Mouse (Mus musculus): ENCODE measurements around the gene B4galt1. TPM values are rescaled to one million over a fixed set of nuclear protein-coding genes. Genes with fewer than 3 reads are reported as not detected.

The B4galt1 gene
- total and polyA plus RNA-seq, 3 experiments, result 15.4 to 39.1 (median 19.6) TPM

GRCm38 (mm10) chr4:40874151-40874600 is 20.4 kb upstream of the B4galt1 start:
- Histone ChIP-seq H3K36me3 (replicated peaks) (no peaks in the 10 kb centered on the region), H3K4me3 (ENCODE audit: low read depth, low read length) (no peak overlapping the region), H3K9me3 (replicated peaks) (no peaks in the 10 kb centered on the region), H3K4me1 (ENCODE audit: insufficient read depth, low read depth, low read length) (peaks cover 13% of the 10 kb centered on the region), H3K27me3 (ENCODE audit: insufficient read depth, low read length) (peaks cover 57% of the 10 kb centered on the region)
- ATAC-seq (ENCODE audit: extremely low read depth, insufficient number of reproducible peaks, low FRiP score, poor library complexity, severe bottlenecking), result no peak
- DNase-seq (ENCODE audit: low spot score), result no peak
- TF ChIP-seq CTCF (IDR thresholded peaks at IDR 0.05; ENCODE audit: low read depth, low read length) (no peak), GATA2 (IDR thresholded peaks at IDR 0.05; ENCODE audit: borderline replicate concordance, low read depth, low read length) (no peak), TAL1 (conservative IDR thresholded peaks at IDR 0.05; ENCODE audit: low read depth, low read length) (no peak), GATA1 (IDR thresholded peaks at IDR 0.05; ENCODE audit: borderline replicate concordance, low read length) (no peak), POLR2AphosphoS5 (IDR thresholded peaks at IDR 0.05; ENCODE audit: insufficient replicate concordance, low read depth, low read length) (no peak)

GRCm38 (mm10) chr4:40873320-40873719 is 19.5 kb upstream of the B4galt1 start:
- Histone ChIP-seq H3K9me3 (replicated peaks) (no peaks in the 10 kb centered on the region), H3K4me3 (ENCODE audit: low read depth, low read length) (no peak overlapping the region), H3K4me1 (ENCODE audit: insufficient read depth, low read depth, low read length) (peaks cover 13% of the 10 kb centered on the region), H3K27me3 (ENCODE audit: insufficient read depth, low read length) (peaks cover 65% of the 10 kb centered on the region), H3K36me3 (replicated peaks) (no peaks in the 10 kb centered on the region)
- TF ChIP-seq CTCF (IDR thresholded peaks at IDR 0.05; ENCODE audit: low read depth, low read length) (no peak), GATA2 (IDR thresholded peaks at IDR 0.05; ENCODE audit: borderline replicate concordance, low read depth, low read length) (no peak), POLR2AphosphoS5 (IDR thresholded peaks at IDR 0.05; ENCODE audit: insufficient replicate concordance, low read depth, low read length) (no peak), GATA1 (IDR thresholded peaks at IDR 0.05; ENCODE audit: borderline replicate concordance, low read length) (no peak), TAL1 (conservative IDR thresholded peaks at IDR 0.05; ENCODE audit: low read depth, low read length) (no peak)
- ATAC-seq (ENCODE audit: extremely low read depth, insufficient number of reproducible peaks, low FRiP score, poor library complexity, severe bottlenecking) (no peak), DNase-seq (ENCODE audit: low spot score) (no peak)

GRCm38 (mm10) chr4:40872129-40872528 is 18.3 kb upstream of the B4galt1 start:
- TF ChIP-seq CTCF (IDR thresholded peaks at IDR 0.05; ENCODE audit: low read depth, low read length), result no peak
- no peak for TF ChIP-seq GATA2 (IDR thresholded peaks at IDR 0.05; ENCODE audit: borderline replicate concordance, low read depth, low read length)
- no peak for TF ChIP-seq GATA1 (IDR thresholded peaks at IDR 0.05; ENCODE audit: borderline replicate concordance, low read length)
- TF ChIP-seq TAL1 (conservative IDR thresholded peaks at IDR 0.05; ENCODE audit: low read depth, low read length), result no peak
- H3K9me3 ChIP-seq (replicated peaks), result no peaks in the 10 kb centered on the region
- ATAC-seq (ENCODE audit: extremely low read depth, insufficient number of reproducible peaks, low FRiP score, poor library complexity, severe bottlenecking) (no peak), DNase-seq (ENCODE audit: low spot score) (no peak)
- no peaks in the 10 kb centered on the region for H3K36me3 ChIP-seq (replicated peaks)
- H3K4me3 ChIP-seq (ENCODE audit: low read depth, low read length), result no peak overlapping the region
- H3K4me1 ChIP-seq (ENCODE audit: insufficient read depth, low read depth, low read length), result peaks cover 11% of the 10 kb centered on the region
- H3K27me3 ChIP-seq (ENCODE audit: insufficient read depth, low read length), result peaks cover 68% of the 10 kb centered on the region

GRCm38 (mm10) chr4:40870206-40870605 is 16.4 kb upstream of the B4galt1 start:
- no peak overlapping the region for H3K4me3 ChIP-seq (ENCODE audit: low read depth, low read length)
- no peak for DNase-seq (ENCODE audit: low spot score)

DNA sequence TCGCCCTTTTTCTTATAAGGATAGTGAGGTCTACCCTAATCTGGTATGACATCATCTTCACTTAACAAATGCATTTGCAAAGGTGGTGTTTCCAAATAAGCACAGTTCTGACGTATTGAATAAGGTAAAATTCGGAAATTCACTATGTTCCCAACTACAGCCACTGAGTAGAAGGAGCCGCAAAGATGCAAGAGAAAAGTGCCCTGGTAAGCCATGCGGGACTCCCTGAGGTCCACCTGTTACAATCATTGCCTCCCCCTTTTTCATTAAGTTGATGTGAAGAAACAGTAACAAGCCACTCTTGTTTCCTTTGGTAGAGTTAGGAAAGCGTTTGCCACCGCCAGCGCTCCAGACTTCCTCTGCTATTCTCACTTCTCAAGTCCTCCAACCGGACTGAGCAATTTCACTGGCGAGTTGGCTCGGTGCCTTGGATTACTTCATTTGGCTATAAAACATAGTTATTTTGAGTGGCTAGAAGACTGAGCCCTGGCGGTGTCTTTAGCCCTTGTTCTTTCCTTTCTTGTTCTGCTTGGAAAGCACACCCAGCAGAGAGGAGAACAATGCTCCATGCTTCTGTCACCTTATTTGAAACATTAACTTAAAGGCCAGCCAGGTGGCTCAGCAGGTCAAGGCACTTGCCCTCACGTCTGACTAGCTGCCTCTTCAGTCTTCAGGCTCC is 14.9 kb upstream of the B4galt1 start:
- DNase-seq (ENCODE audit: low spot score), result no peak

More at GRCm38 (mm10) chr4:40870206-40870605, 16.4 kb upstream of the B4galt1 start:
- Histone ChIP-seq H3K4me1 (ENCODE audit: insufficient read depth, low read depth, low read length) (no peaks in the 10 kb centered on the region), H3K27me3 (ENCODE audit: insufficient read depth, low read length) (peaks cover 68% of the 10 kb centered on the region), H3K9me3 (replicated peaks) (no peaks in the 10 kb centered on the region), H3K36me3 (replicated peaks) (no peaks in the 10 kb centered on the region)
- no peak for ATAC-seq (ENCODE audit: extremely low read depth, insufficient number of reproducible peaks, low FRiP score, poor library complexity, severe bottlenecking)
- no peak for TF ChIP-seq GATA1 (IDR thresholded peaks at IDR 0.05; ENCODE audit: borderline replicate concordance, low read length)
- TF ChIP-seq CTCF (IDR thresholded peaks at IDR 0.05; ENCODE audit: low read depth, low read length), result no peak
- no peak for TF ChIP-seq GATA2 (IDR thresholded peaks at IDR 0.05; ENCODE audit: borderline replicate concordance, low read depth, low read length)
- no peak for TF ChIP-seq TAL1 (conservative IDR thresholded peaks at IDR 0.05; ENCODE audit: low read depth, low read length)
- TF ChIP-seq POLR2AphosphoS5 (IDR thresholded peaks at IDR 0.05; ENCODE audit: insufficient replicate concordance, low read depth, low read length), result no peak

DNA sequence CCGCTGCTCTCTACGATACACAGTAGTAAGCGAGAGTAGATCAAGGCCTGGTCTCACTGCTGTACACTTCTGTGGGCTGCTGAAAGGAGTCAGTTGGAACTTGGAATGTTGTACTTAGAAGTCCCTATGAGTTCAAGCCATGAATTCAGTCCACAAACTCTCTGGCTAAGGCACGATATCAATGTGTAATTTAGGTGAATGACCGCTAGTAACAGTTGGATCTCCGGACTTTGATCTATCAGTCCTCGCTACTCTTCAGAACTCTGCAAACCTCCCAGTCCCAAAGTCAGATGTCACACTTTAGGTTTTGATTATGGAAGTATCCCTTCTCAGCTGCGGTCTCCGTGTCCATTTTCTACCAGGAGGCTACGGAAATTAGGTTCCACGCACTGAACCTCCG is 10.6 kb upstream of the B4galt1 start:
- H3K4me1 ChIP-seq (ENCODE audit: insufficient read depth, low read depth, low read length), result no peaks in the 10 kb centered on the region; the same call in 1 of the 2 replicates
- no peaks in the 10 kb centered on the region for H3K9me3 ChIP-seq (replicated peaks)
- TF ChIP-seq GATA1 (IDR thresholded peaks at IDR 0.05; ENCODE audit: borderline replicate concordance, low read length) (no peak), TAL1 (conservative IDR thresholded peaks at IDR 0.05; ENCODE audit: low read depth, low read length) (no peak), CTCF (IDR thresholded peaks at IDR 0.05; ENCODE audit: low read depth, low read length) (no peak), GATA2 (IDR thresholded peaks at IDR 0.05; ENCODE audit: borderline replicate concordance, low read depth, low read length) (no peak), POLR2AphosphoS5 (IDR thresholded peaks at IDR 0.05; ENCODE audit: insufficient replicate concordance, low read depth, low read length) (no peak)
- peaks cover 42% of the 10 kb centered on the region for H3K27me3 ChIP-seq (ENCODE audit: insufficient read depth, low read length)
- H3K4me3 ChIP-seq (ENCODE audit: low read depth, low read length), result no peak overlapping the region
- H3K36me3 ChIP-seq (replicated peaks), result no peaks in the 10 kb centered on the region
- no peak for DNase-seq (ENCODE audit: low spot score)
- ATAC-seq (ENCODE audit: extremely low read depth, insufficient number of reproducible peaks, low FRiP score, poor library complexity, severe bottlenecking), result no peak

More for the DNA sequence above, 14.9 kb upstream of the B4galt1 start:
- H3K4me1 ChIP-seq (ENCODE audit: insufficient read depth, low read depth, low read length), result no peaks in the 10 kb centered on the region
- H3K4me3 ChIP-seq (ENCODE audit: low read depth, low read length), result no peak overlapping the region
- no peak for ATAC-seq (ENCODE audit: extremely low read depth, insufficient number of reproducible peaks, low FRiP score, poor library complexity, severe bottlenecking)
- no peak for TF ChIP-seq GATA1 (IDR thresholded peaks at IDR 0.05; ENCODE audit: borderline replicate concordance, low read length)
- no peak for TF ChIP-seq GATA2 (IDR thresholded peaks at IDR 0.05; ENCODE audit: borderline replicate concordance, low read depth, low read length)
- TF ChIP-seq POLR2AphosphoS5 (IDR thresholded peaks at IDR 0.05; ENCODE audit: insufficient replicate concordance, low read depth, low read length), result no peak
- no peak for TF ChIP-seq CTCF (IDR thresholded peaks at IDR 0.05; ENCODE audit: low read depth, low read length)
- TF ChIP-seq TAL1 (conservative IDR thresholded peaks at IDR 0.05; ENCODE audit: low read depth, low read length), result no peak
- H3K36me3 ChIP-seq (replicated peaks), result no peaks in the 10 kb centered on the region
- H3K27me3 ChIP-seq (ENCODE audit: insufficient read depth, low read length), result peaks cover 61% of the 10 kb centered on the region
- no peaks in the 10 kb centered on the region for H3K9me3 ChIP-seq (replicated peaks)

Data from G1E (cell line).